Mouse (Mus musculus): ENCODE results near the gene Shisa5. TPM values are rescaled to one million over a fixed set of nuclear protein-coding genes. Genes with fewer than 3 reads are reported as not detected.

Gene Shisa5
- total RNA-seq, 1 experiment = 44.0 TPM

GRCm38 (mm10) chr9:109068095-109068735 is 29.9 kb downstream of the Shisa5 start:
- Histone ChIP-seq H3K9ac (ENCODE audit: insufficient read depth, low read depth, low read length, poor library complexity, severe bottlenecking) (no peak overlapping the region), H3K36me3 (ENCODE audit: control insufficient read depth, insufficient read depth, low read length, poor library complexity, severe bottlenecking) (peaks cover 40% of the 10 kb centered on the region), H3K4me3 (ENCODE audit: insufficient read depth in 1 of 2, low read depth in 1 of 2, low read length in 2 of 2, poor library complexity in 1 of 2, severe bottlenecking in 1 of 2) (no peak overlapping the region), H3K9me3 (ENCODE audit: control insufficient read depth, insufficient read depth, low read depth, low read length) (no peaks in the 10 kb centered on the region), H3K27ac (ENCODE audit: insufficient read depth, low read depth, low read length, poor library complexity, severe bottlenecking) (no peak overlapping the region), H3K4me1 (ENCODE audit: control insufficient read depth in 2 of 2, insufficient read depth in 2 of 2, low read length in 2 of 2, poor library complexity in 1 of 2) (peaks cover 0 to 3% of the 10 kb centered on the region in 2 experiments; a peak in 1 of 4 replicates)
- no peak for DNase-seq (ENCODE audit: low read depth, low spot score)
- TF ChIP-seq CHD2 (IDR thresholded peaks at IDR 0.05; ENCODE audit: low read depth, low read length) (no peak), ZC3H11A (IDR thresholded peaks at IDR 0.05; ENCODE audit: borderline replicate concordance, low read depth, low read length) (no peak)
- in situ Hi-C loops (cut with MboI; ENCODE audit: low sequenced_read_pairs in 2 of 2, unreplicated experiment in 2 of 2) = no loop called here

- peaks cover 15% of the 10 kb centered on the region for H3K36me3 ChIP-seq (ENCODE audit: control insufficient read depth, insufficient read depth, low read length, poor library complexity, severe bottlenecking)
- in situ Hi-C loops (cut with MboI; ENCODE audit: low sequenced_read_pairs in 2 of 2, unreplicated experiment in 2 of 2) = no loop called here
- DNase-seq (ENCODE audit: low read depth, low spot score) = peak; percentile 74
- TF ChIP-seq ZNF384 (IDR thresholded peaks at IDR 0.05; ENCODE audit: low read depth, low read length) = 0 out of 2 replicates have a peak, but pooled peaks have one; percentile 7
- TF ChIP-seq MAFK (IDR thresholded peaks at IDR 0.05; ENCODE audit: insufficient read depth, low read depth, low read length) = no peak
- no peak for TF ChIP-seq CHD2 (IDR thresholded peaks at IDR 0.05; ENCODE audit: low read depth, low read length)
- peak; percentile 74 for TF ChIP-seq HCFC1 (IDR thresholded peaks at IDR 0.05; ENCODE audit: borderline replicate concordance, insufficient read depth, low read length)
- no peak for TF ChIP-seq ZC3H11A (IDR thresholded peaks at IDR 0.05; ENCODE audit: borderline replicate concordance, low read depth, low read length)
- H3K4me1 ChIP-seq (ENCODE audit: control insufficient read depth in 2 of 2, insufficient read depth in 2 of 2, low read length in 2 of 2, poor library complexity in 1 of 2) = peaks cover 0 to 3% of the 10 kb centered on the region in 2 experiments; a peak in 1 of 4 replicates
- peak within 1 kb of the TSS; percentile 87 to 90 for H3K4me3 ChIP-seq (ENCODE audit: insufficient read depth in 1 of 2, low read depth in 1 of 2, low read length in 2 of 2, poor library complexity in 1 of 2, severe bottlenecking in 1 of 2)
- no peaks in the 10 kb centered on the region for H3K9me3 ChIP-seq (ENCODE audit: control insufficient read depth, insufficient read depth, low read depth, low read length)
- H3K27ac ChIP-seq (ENCODE audit: insufficient read depth, low read depth, low read length, poor library complexity, severe bottlenecking) = 0 out of 2 replicates have a peak within 1 kb of the TSS, but pooled peaks have one; percentile 12
- H3K9ac ChIP-seq (ENCODE audit: insufficient read depth, low read depth, low read length, poor library complexity, severe bottlenecking) = peak within 1 kb of the TSS; percentile 91
Measured at GRCm38 (mm10) chr9:109073661-109074573, 35.6 kb downstream of the Shisa5 start, which contains the start of gene Atrip. Atrip (minus strand) TSS chr9:109074124.

GRCm38 (mm10) chr9:109080516-109080915 is 42.2 kb downstream of the Shisa5 start:
- Histone ChIP-seq H3K27ac (ENCODE audit: insufficient read depth, low read depth, low read length, poor library complexity, severe bottlenecking) (no peak overlapping the region), H3K36me3 (ENCODE audit: control insufficient read depth, insufficient read depth, low read length, poor library complexity, severe bottlenecking) (peaks cover 5% of the 10 kb centered on the region), H3K4me3 (ENCODE audit: insufficient read depth in 1 of 2, low read depth in 1 of 2, low read length in 2 of 2, poor library complexity in 1 of 2, severe bottlenecking in 1 of 2) (no peak overlapping the region), H3K4me1 (ENCODE audit: control insufficient read depth in 2 of 2, insufficient read depth in 2 of 2, low read length in 2 of 2, poor library complexity in 1 of 2) (peaks cover 0 to 4% of the 10 kb centered on the region in 2 experiments; a peak in 1 of 4 replicates), H3K9me3 (ENCODE audit: control insufficient read depth, insufficient read depth, low read depth, low read length) (no peaks in the 10 kb centered on the region), H3K9ac (ENCODE audit: insufficient read depth, low read depth, low read length, poor library complexity, severe bottlenecking) (no peak overlapping the region)
- TF ChIP-seq CHD2 (IDR thresholded peaks at IDR 0.05; ENCODE audit: low read depth, low read length) = no peak
- TF ChIP-seq ZC3H11A (IDR thresholded peaks at IDR 0.05; ENCODE audit: borderline replicate concordance, low read depth, low read length) = no peak
- no peak for TF ChIP-seq MAFK (IDR thresholded peaks at IDR 0.05; ENCODE audit: insufficient read depth, low read depth, low read length)
- TF ChIP-seq HCFC1 (IDR thresholded peaks at IDR 0.05; ENCODE audit: borderline replicate concordance, insufficient read depth, low read length) = no peak
- TF ChIP-seq ZNF384 (IDR thresholded peaks at IDR 0.05; ENCODE audit: low read depth, low read length) = no peak
- in situ Hi-C loops (cut with MboI; ENCODE audit: low sequenced_read_pairs in 2 of 2, unreplicated experiment in 2 of 2) = no loop called here
- DNase-seq (ENCODE audit: low read depth, low spot score) = no peak

GRCm38 (mm10) chr9:109081749-109082123 is 43.4 kb downstream of the Shisa5 start:
- H3K4me3 ChIP-seq (ENCODE audit: insufficient read depth in 1 of 2, low read depth in 1 of 2, low read length in 2 of 2, poor library complexity in 1 of 2, severe bottlenecking in 1 of 2) = peak overlapping the region; percentile 67 to 94
- TF ChIP-seq MAFK (IDR thresholded peaks at IDR 0.05; ENCODE audit: insufficient read depth, low read depth, low read length) (no peak), ZNF384 (IDR thresholded peaks at IDR 0.05; ENCODE audit: low read depth, low read length) (no peak), CHD2 (IDR thresholded peaks at IDR 0.05; ENCODE audit: low read depth, low read length) (no peak), ZC3H11A (IDR thresholded peaks at IDR 0.05; ENCODE audit: borderline replicate concordance, low read depth, low read length) (no peak), HCFC1 (IDR thresholded peaks at IDR 0.05; ENCODE audit: borderline replicate concordance, insufficient read depth, low read length) (no peak)
- no peaks in the 10 kb centered on the region for H3K9me3 ChIP-seq (ENCODE audit: control insufficient read depth, insufficient read depth, low read depth, low read length)
- peaks cover 5% of the 10 kb centered on the region for H3K36me3 ChIP-seq (ENCODE audit: control insufficient read depth, insufficient read depth, low read length, poor library complexity, severe bottlenecking)
- peaks cover 0 to 9% of the 10 kb centered on the region in 2 experiments; a peak in 1 of 4 replicates for H3K4me1 ChIP-seq (ENCODE audit: control insufficient read depth in 2 of 2, insufficient read depth in 2 of 2, low read length in 2 of 2, poor library complexity in 1 of 2)
- DNase-seq (ENCODE audit: low read depth, low spot score) = no peak
- H3K27ac ChIP-seq (ENCODE audit: insufficient read depth, low read depth, low read length, poor library complexity, severe bottlenecking) = peak overlapping the region; percentile 70
- peak overlapping the region; percentile 99 for H3K9ac ChIP-seq (ENCODE audit: insufficient read depth, low read depth, low read length, poor library complexity, severe bottlenecking)
- in situ Hi-C loops (cut with MboI; ENCODE audit: low sequenced_read_pairs in 2 of 2, unreplicated experiment in 2 of 2) = no loop called here

Measured in ES-E14 (cell line).